Mouse (Mus musculus): Measurements from ENCODE around the gene Olfr437. TPM values are rescaled to one million over a fixed set of nuclear protein-coding genes. Genes with fewer than 3 reads are reported as not detected.
"Not testable (repeated sequence)": the region's sequence is repeated elsewhere in the genome, so short reads cannot be mapped to it uniquely, and the experiment has no call there.

Gene Olfr437
- total and polyA plus RNA-seq, 3 experiments, result not detected

DNA sequence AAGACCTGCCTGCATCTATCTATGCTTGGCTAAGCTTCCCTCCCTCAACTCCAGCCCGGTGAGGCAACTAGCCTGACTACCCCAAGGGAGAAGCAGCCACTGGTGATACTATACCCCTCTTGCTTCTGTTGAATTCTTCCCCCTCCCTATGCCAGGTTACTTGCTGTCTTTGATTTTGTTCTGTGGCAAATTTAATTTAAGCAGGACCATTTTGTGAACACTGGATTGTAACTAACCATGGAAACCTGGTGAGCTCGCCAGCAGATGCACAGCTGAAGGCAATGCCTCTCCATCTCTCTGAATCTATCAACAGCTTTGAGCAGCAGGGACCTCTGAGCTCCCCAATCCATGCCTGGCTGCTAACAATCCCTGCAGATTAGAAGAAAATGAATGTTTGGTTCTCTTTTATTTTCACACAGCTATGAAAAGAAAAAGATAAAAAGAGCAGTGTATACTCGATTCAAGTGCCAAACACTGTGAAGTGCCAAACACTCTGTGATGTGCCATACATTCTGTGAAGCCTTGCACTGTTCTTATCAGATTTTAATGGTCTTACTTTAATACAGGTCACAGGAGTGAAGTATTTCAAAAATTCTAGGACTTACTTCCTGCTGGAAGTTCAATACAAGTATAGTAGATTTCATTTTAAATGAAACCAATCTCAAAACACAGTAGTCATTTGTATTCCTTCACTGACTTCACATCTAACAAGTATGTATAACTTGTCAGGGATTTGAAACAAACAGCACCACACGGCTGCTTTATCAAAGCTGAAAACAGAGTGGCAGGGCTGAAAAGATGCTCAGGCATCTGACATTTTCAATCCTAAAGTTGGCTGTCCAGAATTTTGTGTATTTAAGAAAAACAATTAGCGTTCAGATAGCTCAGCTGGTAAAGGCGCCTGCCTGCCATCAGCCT lies 15.8 kb downstream of the Olfr437 start:
- Histone ChIP-seq H3K4me3 (no peak overlapping the region), H3K79me2 (replicated peaks; ENCODE audit: control insufficient read depth, insufficient read depth, low read length) (no peaks in the 10 kb centered on the region), H3K27me3 (ENCODE audit: control insufficient read depth, insufficient read depth, low read length) (no peaks in the 10 kb centered on the region), H3K36me3 (ENCODE audit: control insufficient read depth, insufficient read depth, low read length) (no peaks in the 10 kb centered on the region), H3K4me1 (ENCODE audit: control insufficient read depth, insufficient read depth, low read length) (no peaks in the 10 kb centered on the region), H3K27ac (no peak overlapping the region), H3K9ac (ENCODE audit: low read depth, low read length) (no peak overlapping the region)
- TF ChIP-seq POLR2A (IDR thresholded peaks at IDR 0.05; ENCODE audit: insufficient read depth, low read depth, low read length) (no peak), CTCF (IDR thresholded peaks at IDR 0.05) (no peak), EP300 (IDR thresholded peaks at IDR 0.05; ENCODE audit: insufficient read depth, low read depth, low read length) (no peak)
- DNase-seq, result no peak
- intact Hi-C loops (cut with DNase I), result no loop called here
- 53% methylated on average over 6 of the region's 6 CpGs for WGBS

- Histone ChIP-seq H3K36me3 (ENCODE audit: control insufficient read depth, insufficient read depth, low read length) (no peaks in the 10 kb centered on the region), H3K79me2 (replicated peaks; ENCODE audit: control insufficient read depth, insufficient read depth, low read length) (no peaks in the 10 kb centered on the region), H3K4me3 (no peak overlapping the region), H3K27me3 (ENCODE audit: control insufficient read depth, insufficient read depth, low read length) (no peaks in the 10 kb centered on the region), H3K4me1 (ENCODE audit: control insufficient read depth, insufficient read depth, low read length) (no peaks in the 10 kb centered on the region), H3K27ac (no peak overlapping the region), H3K9ac (ENCODE audit: low read depth, low read length) (no peak overlapping the region)
- intact Hi-C loops (cut with DNase I), result no loop called here
- no peak for TF ChIP-seq POLR2A (IDR thresholded peaks at IDR 0.05; ENCODE audit: insufficient read depth, low read depth, low read length)
- WGBS, result 74% methylated on average over 3 of the region's 3 CpGs
- no peak for DNase-seq
These were observed 27.9 kb downstream of the Olfr437 start for GRCm38 (mm10) chr6:43190986-43191385.

- intact Hi-C loops (cut with DNase I), result no loop called here
- no peaks in the 10 kb centered on the region for H3K4me1 ChIP-seq (ENCODE audit: control insufficient read depth, insufficient read depth, low read length)
- DNase-seq, result no peak
- no peak within 1 kb of the TSS for H3K27ac ChIP-seq
- no peaks in the 10 kb centered on the region for H3K79me2 ChIP-seq (replicated peaks; ENCODE audit: control insufficient read depth, insufficient read depth, low read length)
- no peak within 1 kb of the TSS for H3K4me3 ChIP-seq
- TF ChIP-seq EP300 (IDR thresholded peaks at IDR 0.05; ENCODE audit: insufficient read depth, low read depth, low read length) (no peak), CTCF (IDR thresholded peaks at IDR 0.05) (no peak), POLR2A (IDR thresholded peaks at IDR 0.05; ENCODE audit: insufficient read depth, low read depth, low read length) (no peak)
- H3K27me3 ChIP-seq (ENCODE audit: control insufficient read depth, insufficient read depth, low read length), result no peaks in the 10 kb centered on the region
- H3K36me3 ChIP-seq (ENCODE audit: control insufficient read depth, insufficient read depth, low read length), result no peaks in the 10 kb centered on the region
- H3K9ac ChIP-seq (ENCODE audit: low read depth, low read length), result no peak within 1 kb of the TSS
These were observed 33.7 kb downstream of the Olfr437 start, which contains the start of gene Olfr435 for GRCm38 (mm10) chr6:43196781-43197180. TSS of gene Olfr435 (plus strand) at chr6:43197146.

GRCm38 (mm10) chr6:43198094-43198493 lies 35.0 kb downstream of the Olfr437 start:
- TF ChIP-seq POLR2A (IDR thresholded peaks at IDR 0.05; ENCODE audit: insufficient read depth, low read depth, low read length) (no peak), CTCF (IDR thresholded peaks at IDR 0.05) (no peak), EP300 (IDR thresholded peaks at IDR 0.05; ENCODE audit: insufficient read depth, low read depth, low read length) (no peak)
- 46% methylated on average over 3 of the region's 3 CpGs for WGBS
- Histone ChIP-seq H3K9ac (ENCODE audit: low read depth, low read length) (no peak overlapping the region), H3K27ac (no peak overlapping the region), H3K79me2 (replicated peaks; ENCODE audit: control insufficient read depth, insufficient read depth, low read length) (no peaks in the 10 kb centered on the region), H3K4me1 (ENCODE audit: control insufficient read depth, insufficient read depth, low read length) (no peaks in the 10 kb centered on the region), H3K27me3 (ENCODE audit: control insufficient read depth, insufficient read depth, low read length) (no peaks in the 10 kb centered on the region), H3K36me3 (ENCODE audit: control insufficient read depth, insufficient read depth, low read length) (no peaks in the 10 kb centered on the region), H3K4me3 (no peak overlapping the region)
- DNase-seq, result no peak
- intact Hi-C loops (cut with DNase I), result no loop called here

GRCm38 (mm10) chr6:43202786-43203185 lies 39.7 kb downstream of the Olfr437 start:
- Histone ChIP-seq H3K4me1 (ENCODE audit: control insufficient read depth, insufficient read depth, low read length) (no peaks in the 10 kb centered on the region), H3K36me3 (ENCODE audit: control insufficient read depth, insufficient read depth, low read length) (no peaks in the 10 kb centered on the region), H3K79me2 (replicated peaks; ENCODE audit: control insufficient read depth, insufficient read depth, low read length) (no peaks in the 10 kb centered on the region), H3K9ac (ENCODE audit: low read depth, low read length) (no peak overlapping the region), H3K4me3 (no peak overlapping the region), H3K27ac (no peak overlapping the region), H3K27me3 (ENCODE audit: control insufficient read depth, insufficient read depth, low read length) (no peaks in the 10 kb centered on the region)
- no peak for TF ChIP-seq POLR2A (IDR thresholded peaks at IDR 0.05; ENCODE audit: insufficient read depth, low read depth, low read length)
- no peak for TF ChIP-seq EP300 (IDR thresholded peaks at IDR 0.05; ENCODE audit: insufficient read depth, low read depth, low read length)
- TF ChIP-seq CTCF (IDR thresholded peaks at IDR 0.05), result no peak
- intact Hi-C loops (cut with DNase I), result no loop called here
- no peak for DNase-seq

- Histone ChIP-seq H3K27ac (no peak overlapping the region), H3K36me3 (ENCODE audit: control insufficient read depth, insufficient read depth, low read length) (no peaks in the 10 kb centered on the region), H3K27me3 (ENCODE audit: control insufficient read depth, insufficient read depth, low read length) (no peaks in the 10 kb centered on the region), H3K9ac (ENCODE audit: low read depth, low read length) (no peak overlapping the region), H3K79me2 (replicated peaks; ENCODE audit: control insufficient read depth, insufficient read depth, low read length) (no peaks in the 10 kb centered on the region), H3K4me1 (ENCODE audit: control insufficient read depth, insufficient read depth, low read length) (no peaks in the 10 kb centered on the region), H3K4me3 (no peak overlapping the region)
- no peak for TF ChIP-seq EP300 (IDR thresholded peaks at IDR 0.05; ENCODE audit: insufficient read depth, low read depth, low read length)
- no peak for TF ChIP-seq CTCF (IDR thresholded peaks at IDR 0.05)
- no peak for TF ChIP-seq POLR2A (IDR thresholded peaks at IDR 0.05; ENCODE audit: insufficient read depth, low read depth, low read length)
- WGBS, result 53% methylated on average over 2 of the region's 2 CpGs
- intact Hi-C loops (cut with DNase I), result no loop called here
- DNase-seq, result no peak
These were observed 42.3 kb downstream of the Olfr437 start for GRCm38 (mm10) chr6:43205355-43205754.

DNA sequence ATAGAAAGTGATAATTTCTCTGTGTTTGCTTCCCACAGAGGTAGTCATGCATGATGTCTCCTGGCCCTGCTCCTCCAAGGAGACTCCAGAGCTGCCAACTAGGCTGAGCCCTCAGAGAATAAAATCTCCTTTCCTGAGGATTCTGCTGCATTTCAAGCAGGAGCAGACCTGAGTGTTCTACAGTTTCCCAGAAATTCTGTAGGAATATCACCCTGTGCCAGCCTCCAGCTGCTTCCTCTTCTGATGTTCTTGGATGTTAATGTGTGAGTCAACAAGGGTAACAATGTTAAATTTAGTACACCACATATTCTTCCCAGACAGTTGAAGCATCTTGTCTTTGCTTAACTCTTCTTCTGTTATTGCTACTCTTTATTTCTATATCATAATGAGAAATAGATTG lies 49.8 kb downstream of the Olfr437 start, which contains the start of gene Olfr434:
Gene Olfr434, plus strand, starts transcription at position 149 of the 400 bp plus-strand sequence.
- DNase-seq; intact Hi-C loops (cut with DNase I); H3K79me2 ChIP-seq (replicated peaks; ENCODE audit: control insufficient read depth, insufficient read depth, low read length): not testable (repeated sequence)

More for the DNA sequence above, 49.8 kb downstream of the Olfr437 start, which contains the start of gene Olfr434:
- not testable (repeated sequence) for H3K27me3 ChIP-seq (ENCODE audit: control insufficient read depth, insufficient read depth, low read length); H3K9ac ChIP-seq (ENCODE audit: low read depth, low read length); H3K27ac ChIP-seq; H3K4me1 ChIP-seq (ENCODE audit: control insufficient read depth, insufficient read depth, low read length); H3K4me3 ChIP-seq; H3K36me3 ChIP-seq (ENCODE audit: control insufficient read depth, insufficient read depth, low read length)

All from heart, adult 2 months (tissue).